Mouse (Mus musculus) embryonic facial prominence, embryonic 10.5 days (tissue): Measurements from ENCODE around the gene Hps4. TPM values are rescaled to one million over a fixed set of nuclear protein-coding genes. Genes with fewer than 3 reads are reported as not detected.
A peak's percentile ranks its signal among the peaks of the same experiment; 100 is the strongest.
"Not testable (repeated sequence)": the region's sequence is repeated elsewhere in the genome, so short reads cannot be mapped to it uniquely, and the experiment has no call there.

Source experiments
- DNase-seq: peaks from one replicate; pipeline ENCODE4 v3.0.0-alpha.2; 2017; ENCODE audit warnings: low spot score
- H3K27ac ChIP-seq: fragments of 300-500 bp; sonication (generic); replicated peaks from 2 replicates; pipeline ENCODE4 v1.5.1; 2016; ENCODE audit warnings: mild to moderate bottlenecking
- H3K27me3 ChIP-seq: fragments of 300-500 bp; sonication (generic); replicated peaks from 2 replicates; pipeline ENCODE4 v1.6.1; 2016; ENCODE audit warnings: low read depth, mild to moderate bottlenecking; ENCODE audit not compliant: poor library complexity, severe bottlenecking
- H3K36me3 ChIP-seq: fragments of 300-500 bp; sonication (generic); replicated peaks from 2 replicates; pipeline ENCODE4 v1.6.1; 2016; ENCODE audit warnings: mild to moderate bottlenecking, moderate library complexity
- H3K4me1 ChIP-seq: fragments of 300-500 bp; sonication (generic); 2 replicates; pipeline ENCODE4 v1.6.1; 2016
- H3K4me3 ChIP-seq: fragments of 300-500 bp; sonication (generic); 2 replicates; pipeline ENCODE4 v1.5.1; 2016; ENCODE audit warnings: mild to moderate bottlenecking, moderate library complexity
- H3K9me3 ChIP-seq: fragments of 300-500 bp; sonication (generic); 2 replicates; pipeline ENCODE4 v1.6.1; 2016; ENCODE audit warnings: mild to moderate bottlenecking
- WGBS: fragments of 180-500 bp; shearing (Covaris S2); methylation state at CpG from one replicate; pipeline ENCODE4 v1.1.7; 2016; 5-methylcytosine and 5-hydroxymethylcytosine counted together
- polyA plus RNA-seq: library from polyadenylated mRNA; unstranded; fragments of >200 nt; fragmentation: Nextera tagmentation; extraction: Ambion mirVana; gene quantifications from 2 replicates; pipeline ENCODE4 v1.2.1, GENCODE M21; 2016

Gene Hps4
- polyA plus RNA-seq, 1 experiment from 2014 or later = 36.1 TPM

- WGBS = 54% methylated on average over 18 of the region's 18 CpGs
- peak overlapping the region; percentile 94 for H3K27ac ChIP-seq
- H3K4me3 ChIP-seq = peak overlapping the region; percentile 78; the same call in 1 of the 2 replicates
- DNase-seq = peak; percentile 54
- H3K27me3 ChIP-seq = peaks cover 42% of the 10 kb centered on the region
- peaks cover 46% of the 10 kb centered on the region for H3K4me1 ChIP-seq
- peaks cover 10% of the 10 kb centered on the region for H3K36me3 ChIP-seq
- H3K9me3 ChIP-seq = no peaks in the 10 kb centered on the region
Measured at GRCm38 (mm10) chr5:112396066-112396465, 53.2 kb downstream of the Hps4 start.

DNA sequence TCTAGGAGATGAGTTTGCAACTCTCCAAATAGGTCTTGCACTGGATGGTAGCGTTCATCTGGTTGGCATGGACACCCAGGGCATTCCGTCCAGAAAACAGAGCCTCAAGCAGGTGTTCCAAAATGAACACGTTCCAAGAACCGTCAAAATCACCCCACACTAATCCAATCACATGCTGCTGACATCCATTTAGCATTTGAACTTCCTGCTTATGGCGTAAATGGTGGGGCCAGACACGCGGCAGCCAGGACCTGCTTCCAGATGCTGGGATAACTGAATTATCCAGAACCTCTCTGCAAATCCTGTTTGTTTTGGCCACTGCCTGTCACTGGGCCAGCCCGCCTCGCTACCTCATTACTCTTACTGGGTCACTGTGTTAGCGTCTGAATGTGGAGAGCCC lies 56.4 kb downstream of the Hps4 start:
- Histone ChIP-seq H3K4me3 (no peak overlapping the region), H3K27me3 (peaks cover 10% of the 10 kb centered on the region; the same call in 1 of the 2 replicates), H3K9me3 (no peaks in the 10 kb centered on the region), H3K27ac (no peak overlapping the region), H3K4me1 (peaks cover 25% of the 10 kb centered on the region), H3K36me3 (no peaks in the 10 kb centered on the region)
- no peak for DNase-seq
- 70% methylated on average over 10 of the region's 10 CpGs for WGBS

GRCm38 (mm10) chr5:112402437-112402836 lies 59.6 kb downstream of the Hps4 start:
- DNase-seq = no peak

GRCm38 (mm10) chr5:112406017-112406416 lies 63.1 kb downstream of the Hps4 start:
- 78% methylated on average over 3 of the region's 3 CpGs for WGBS
- Histone ChIP-seq H3K36me3 (no peaks in the 10 kb centered on the region), H3K4me1 (peaks cover 7% of the 10 kb centered on the region), H3K9me3 (no peaks in the 10 kb centered on the region), H3K27ac (no peak overlapping the region), H3K4me3 (no peak overlapping the region), H3K27me3 (peaks cover 29% of the 10 kb centered on the region)
- DNase-seq = no peak

More at GRCm38 (mm10) chr5:112402437-112402836, 59.6 kb downstream of the Hps4 start:
- Histone ChIP-seq H3K27ac (no peak overlapping the region), H3K9me3 (no peaks in the 10 kb centered on the region), H3K4me3 (no peak overlapping the region), H3K4me1 (0 out of 2 replicates have a peak, but pooled peaks cover under 1% of the 10 kb centered on the region), H3K36me3 (no peaks in the 10 kb centered on the region), H3K27me3 (0 out of 2 replicates have a peak, but pooled peaks cover 9% of the 10 kb centered on the region)
- WGBS = 73% methylated on average over 3 of the region's 3 CpGs

DNA sequence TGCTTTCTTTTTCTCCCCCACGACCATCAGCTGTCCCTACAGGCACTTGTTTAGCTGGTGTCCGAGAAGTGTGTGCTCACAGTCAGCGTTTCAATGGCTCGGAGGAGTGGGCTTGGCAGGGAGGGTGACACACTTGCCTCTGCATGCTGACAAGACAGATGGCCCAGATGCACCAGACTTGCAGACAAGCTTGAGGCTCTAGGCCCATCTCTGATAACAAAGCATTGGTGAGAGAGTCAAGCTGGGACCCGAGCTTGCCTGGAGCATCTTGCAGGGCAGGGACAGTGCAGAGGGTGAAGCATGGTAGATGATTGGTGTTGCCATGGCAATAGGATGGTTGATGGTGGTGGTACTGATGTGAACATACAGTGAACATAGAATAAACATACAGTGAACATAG lies 66.4 kb downstream of the Hps4 start:
- H3K36me3 ChIP-seq = no peaks in the 10 kb centered on the region
- 75% methylated on average over 5 of the region's 5 CpGs for WGBS
- DNase-seq = no peak
- peaks cover 43% of the 10 kb centered on the region for H3K27me3 ChIP-seq
- no peak overlapping the region for H3K4me3 ChIP-seq
- no peak overlapping the region for H3K27ac ChIP-seq
- H3K9me3 ChIP-seq = no peaks in the 10 kb centered on the region
- peaks cover 22% of the 10 kb centered on the region for H3K4me1 ChIP-seq

GRCm38 (mm10) chr5:112411072-112411471 lies 68.2 kb downstream of the Hps4 start:
- 39% methylated on average over 11 of the region's 11 CpGs for WGBS
- peak overlapping the region; percentile 48; the same call in 1 of the 2 replicates for H3K27ac ChIP-seq

DNA sequence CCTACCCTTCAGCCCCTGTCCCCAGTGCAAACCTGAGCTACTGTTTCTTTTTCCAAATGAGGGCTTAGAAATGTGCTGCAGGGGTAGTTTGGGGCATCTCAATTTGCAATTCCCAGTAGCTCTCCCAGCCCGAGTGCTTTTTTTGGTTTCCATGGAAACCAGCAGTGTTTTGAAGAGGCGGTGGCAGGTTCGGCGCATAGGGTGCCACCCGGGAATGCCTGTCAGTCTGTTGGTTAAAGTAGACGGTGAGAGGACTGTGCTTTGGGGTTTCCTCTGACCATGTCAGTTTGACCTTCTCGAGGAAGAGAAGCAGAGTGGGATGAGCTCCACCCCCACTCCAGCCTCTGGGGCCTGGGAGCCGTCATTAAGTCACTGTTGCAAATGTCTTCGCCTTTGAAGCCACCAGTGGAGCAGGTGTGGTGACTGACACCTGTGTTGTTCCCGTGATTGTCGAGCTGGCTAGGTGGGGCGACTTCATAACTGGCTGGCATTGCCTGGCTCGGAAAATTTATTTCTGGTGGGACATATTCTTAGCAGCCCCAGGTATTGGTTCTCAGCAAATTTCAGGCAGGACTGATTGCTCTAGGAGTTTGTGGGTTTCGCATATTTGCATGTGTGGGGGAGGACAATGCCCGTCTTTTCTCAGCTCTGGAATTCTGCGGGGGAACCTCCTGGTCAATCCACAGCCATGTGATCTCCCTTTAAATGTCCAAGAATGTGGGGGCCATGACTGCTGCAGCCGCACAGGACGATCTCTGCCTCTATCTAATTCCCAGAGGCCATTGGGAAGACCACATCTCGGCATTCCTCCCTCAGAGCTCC lies 68.8 kb downstream of the Hps4 start:
- peak overlapping the region; percentile 30; the same call in 1 of the 2 replicates for H3K27ac ChIP-seq
- peaks cover 26% of the 10 kb centered on the region for H3K4me1 ChIP-seq
- no peaks in the 10 kb centered on the region for H3K9me3 ChIP-seq
- H3K27me3 ChIP-seq = peaks cover 43% of the 10 kb centered on the region
- peak; percentile 76 for DNase-seq
- WGBS = 15% methylated on average over 19 of the region's 19 CpGs
- peak overlapping the region; percentile 33; the same call in 1 of the 2 replicates for H3K4me3 ChIP-seq
- no peaks in the 10 kb centered on the region for H3K36me3 ChIP-seq

More at GRCm38 (mm10) chr5:112411072-112411471, 68.2 kb downstream of the Hps4 start:
- peaks cover 43% of the 10 kb centered on the region for H3K27me3 ChIP-seq
- H3K4me3 ChIP-seq = peak overlapping the region; percentile 33; the same call in 1 of the 2 replicates
- H3K36me3 ChIP-seq = no peaks in the 10 kb centered on the region
- H3K9me3 ChIP-seq = no peaks in the 10 kb centered on the region
- no peak for DNase-seq
- peaks cover 22% of the 10 kb centered on the region for H3K4me1 ChIP-seq

GRCm38 (mm10) chr5:112412781-112413180 lies 69.9 kb downstream of the Hps4 start:
- H3K27ac ChIP-seq, DNase-seq, H3K4me3 ChIP-seq, H3K9me3 ChIP-seq, H3K36me3 ChIP-seq: not testable (repeated sequence)
- WGBS = 79% methylated on average over 4 of the region's 4 CpGs
- peaks cover 23% of the 10 kb centered on the region for H3K4me1 ChIP-seq
- peaks cover 39% of the 10 kb centered on the region for H3K27me3 ChIP-seq

DNA sequence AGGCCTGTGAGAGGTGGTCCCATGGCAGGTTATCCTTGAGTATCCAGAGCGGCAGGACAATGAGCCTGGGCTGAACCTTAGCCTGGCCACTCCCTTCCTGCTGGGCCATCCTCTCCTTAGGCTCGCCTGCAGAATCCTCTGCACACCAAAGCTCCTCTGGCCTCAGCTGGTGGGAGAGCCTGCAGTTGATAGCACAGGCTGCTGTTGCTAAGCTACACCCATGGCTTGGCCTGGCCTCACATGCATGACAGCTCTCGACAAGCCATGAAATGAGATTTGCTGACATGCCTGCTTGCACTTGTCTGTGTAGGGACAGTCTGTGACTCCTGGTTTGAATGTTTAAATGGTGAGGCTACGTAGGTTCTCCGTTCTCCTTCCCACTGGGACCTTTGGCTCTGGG lies 73.8 kb downstream of the Hps4 start:
- Histone ChIP-seq H3K9me3 (no peaks in the 10 kb centered on the region), H3K27ac (no peak overlapping the region), H3K4me3 (no peak overlapping the region), H3K4me1 (peaks cover 16% of the 10 kb centered on the region), H3K36me3 (no peaks in the 10 kb centered on the region), H3K27me3 (peaks cover 28% of the 10 kb centered on the region)
- 60% methylated on average over 5 of the region's 5 CpGs for WGBS
- no peak for DNase-seq

- Histone ChIP-seq H3K9me3 (no peaks in the 10 kb centered on the region), H3K27me3 (peaks cover 18% of the 10 kb centered on the region; the same call in 1 of the 2 replicates), H3K36me3 (no peaks in the 10 kb centered on the region), H3K27ac (no peak overlapping the region), H3K4me3 (no peak overlapping the region), H3K4me1 (peaks cover 7% of the 10 kb centered on the region)
- no peak for DNase-seq
- 66% methylated on average over 4 of the region's 4 CpGs for WGBS
Measured at GRCm38 (mm10) chr5:112418023-112418422, 75.1 kb downstream of the Hps4 start.

DNA sequence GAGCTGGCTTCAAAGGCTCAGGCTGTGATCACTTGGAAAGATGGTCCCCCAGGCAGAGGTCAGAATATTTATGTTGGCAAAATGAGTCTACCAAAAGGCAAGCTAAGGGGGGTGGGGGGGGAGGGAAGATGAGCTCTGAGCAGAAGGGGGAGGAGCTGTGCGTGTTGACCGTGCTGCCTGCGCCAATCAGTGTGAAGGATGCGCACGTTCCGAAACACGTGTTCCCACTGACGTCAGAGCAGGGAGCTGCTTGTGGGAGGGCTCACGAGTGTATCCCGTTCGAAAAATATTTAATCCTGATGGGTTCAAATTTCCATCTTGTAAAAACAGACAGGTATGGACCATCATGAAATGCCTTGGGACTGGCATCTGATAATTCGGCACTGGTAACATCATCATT lies 76.7 kb downstream of the Hps4 start:
- H3K4me3 ChIP-seq = no peak overlapping the region
- no peak overlapping the region for H3K27ac ChIP-seq
- peak; percentile 63 for DNase-seq
- WGBS = 34% methylated on average over 12 of the region's 12 CpGs
- peaks cover 13% of the 10 kb centered on the region for H3K4me1 ChIP-seq
- peaks cover 29% of the 10 kb centered on the region for H3K27me3 ChIP-seq
- H3K36me3 ChIP-seq = no peaks in the 10 kb centered on the region
- H3K9me3 ChIP-seq = no peaks in the 10 kb centered on the region

- Histone ChIP-seq H3K27me3 (peaks cover 76% of the 10 kb centered on the region), H3K27ac (no peak overlapping the region), H3K9me3 (no peaks in the 10 kb centered on the region), H3K36me3 (no peaks in the 10 kb centered on the region), H3K4me3 (no peak overlapping the region), H3K4me1 (peaks cover 34% of the 10 kb centered on the region)
- DNase-seq = no peak
- WGBS = 89% methylated on average over 7 of the region's 7 CpGs
Measured at GRCm38 (mm10) chr5:112426635-112427034, 83.8 kb downstream of the Hps4 start.

DNA sequence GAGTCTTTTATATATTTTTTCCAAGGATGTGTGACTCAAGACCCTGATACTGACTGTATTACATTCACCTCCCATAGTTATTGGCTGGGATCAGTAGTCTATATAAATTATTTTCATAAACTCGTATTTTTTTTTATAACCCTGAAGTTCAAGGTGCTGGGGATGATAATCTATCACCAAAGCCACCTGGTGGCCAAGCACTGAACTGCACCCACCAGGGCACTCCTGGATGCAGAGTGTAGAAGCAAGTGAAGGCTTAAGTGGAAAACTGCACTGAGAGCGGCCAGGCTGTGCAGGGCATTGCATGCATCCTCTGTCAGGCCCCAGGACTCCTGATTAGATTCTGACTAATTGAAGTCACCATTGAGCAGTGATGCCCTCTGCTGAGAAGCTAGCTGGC lies 84.4 kb downstream of the Hps4 start:
- Histone ChIP-seq H3K36me3 (no peaks in the 10 kb centered on the region), H3K27ac (no peak overlapping the region), H3K4me3 (no peak overlapping the region), H3K27me3 (peaks cover 80% of the 10 kb centered on the region), H3K4me1 (peaks cover 41% of the 10 kb centered on the region), H3K9me3 (no peaks in the 10 kb centered on the region)
- peak; percentile 79 for DNase-seq
- WGBS = 48% methylated on average over 2 of the region's 2 CpGs
